Mouse (Mus musculus) erythroblast, embryonic 14.5 days (primary cell): ENCODE measurements around the gene Vmac.

Experiments
- GATA1 ChIP-seq: IDR thresholded peaks from 2 replicates; pipeline ENCODE4 v1.6.1; 2012; ENCODE audit warnings: low read length, inconsistent platforms, mixed read lengths
- TAL1 ChIP-seq: IDR thresholded peaks from 3 replicates; pipeline ENCODE4 v1.6.1; 2012; ENCODE audit warnings: low read length, inconsistent platforms, mixed read lengths

- TF ChIP-seq TAL1, result no peak
- no peak for TF ChIP-seq GATA1
These were observed 44.7 kb downstream of the Vmac start, which contains the start of gene Ranbp3 for GRCm38 (mm10) chr17:56672941-56673646.
